Mouse (Mus musculus) cerebellum, adult 18-20 months (tissue): ENCODE results near the gene Nts.
"Not testable (repeated sequence)": the region's sequence is repeated elsewhere in the genome, so short reads cannot be mapped to it uniquely, and the experiment has no call there.

ENCODE experiments used
- DNase-seq, 2 experiments: peaks; one replicate each; pipeline ENCODE4 v3.0.0; 2021

The Nts gene

DNA sequence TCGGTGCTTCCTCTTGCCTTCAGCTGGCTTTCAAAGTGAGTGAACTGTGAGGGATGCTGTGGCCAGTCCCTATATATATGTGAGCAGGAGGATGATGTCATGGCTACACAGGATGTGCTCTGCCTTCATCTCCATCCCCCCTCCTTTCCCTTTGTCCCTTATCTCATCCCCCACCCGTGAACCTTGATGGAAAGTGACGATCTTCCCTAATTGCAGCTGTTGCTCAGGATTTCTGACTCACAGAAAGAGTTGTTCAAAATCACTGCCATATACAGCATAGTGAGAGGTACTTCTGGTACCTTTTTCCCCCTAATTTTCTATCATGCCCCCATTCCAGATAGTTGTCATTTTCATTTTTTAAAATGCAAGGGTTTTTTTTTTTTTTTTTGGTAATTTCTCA is at the start of gene Nts:
Nts (minus strand) TSS at position 101 of the 400 bp plus-strand sequence.
- DNase-seq, result no peak

DNA sequence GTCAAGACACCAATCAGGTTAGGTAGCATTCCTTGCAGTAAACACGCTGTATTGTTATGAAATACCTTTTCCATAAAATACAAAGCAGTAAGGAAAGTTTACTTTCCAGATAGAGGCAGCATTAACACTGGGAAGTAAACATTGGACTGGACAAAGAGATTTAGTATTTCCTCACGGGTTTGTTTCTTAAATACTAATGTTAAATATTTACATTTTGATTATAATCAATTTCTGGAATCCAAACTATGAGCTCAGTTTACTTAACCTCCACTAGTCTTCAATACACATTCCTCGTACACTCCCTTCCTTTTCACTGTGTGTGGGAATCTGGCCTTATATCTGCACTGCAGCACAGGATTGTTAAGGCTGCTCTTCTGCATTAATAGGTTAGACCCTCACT is 37.6 kb upstream of the Nts start:
- no peak for DNase-seq

DNA sequence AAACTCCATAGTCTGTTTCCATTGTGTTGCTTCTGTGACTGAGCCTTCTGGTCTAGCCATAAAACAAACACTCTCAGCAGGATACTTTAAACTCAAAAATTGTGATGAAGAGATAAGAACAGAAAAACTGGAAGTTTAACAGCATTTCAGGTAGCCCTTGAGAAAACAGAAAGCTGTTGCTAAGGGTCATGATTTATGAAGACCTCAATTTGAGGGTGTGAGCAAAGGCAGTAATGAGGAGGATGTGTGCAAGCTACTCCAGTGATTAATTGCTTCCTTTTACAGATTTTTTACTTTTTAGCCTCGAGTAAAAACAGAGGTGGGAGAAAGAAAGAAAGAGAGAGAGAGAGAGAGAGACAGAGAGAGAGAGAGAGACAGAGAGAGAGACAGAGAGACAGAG is 23.9 kb upstream of the Nts start:
- no peak for DNase-seq

DNA sequence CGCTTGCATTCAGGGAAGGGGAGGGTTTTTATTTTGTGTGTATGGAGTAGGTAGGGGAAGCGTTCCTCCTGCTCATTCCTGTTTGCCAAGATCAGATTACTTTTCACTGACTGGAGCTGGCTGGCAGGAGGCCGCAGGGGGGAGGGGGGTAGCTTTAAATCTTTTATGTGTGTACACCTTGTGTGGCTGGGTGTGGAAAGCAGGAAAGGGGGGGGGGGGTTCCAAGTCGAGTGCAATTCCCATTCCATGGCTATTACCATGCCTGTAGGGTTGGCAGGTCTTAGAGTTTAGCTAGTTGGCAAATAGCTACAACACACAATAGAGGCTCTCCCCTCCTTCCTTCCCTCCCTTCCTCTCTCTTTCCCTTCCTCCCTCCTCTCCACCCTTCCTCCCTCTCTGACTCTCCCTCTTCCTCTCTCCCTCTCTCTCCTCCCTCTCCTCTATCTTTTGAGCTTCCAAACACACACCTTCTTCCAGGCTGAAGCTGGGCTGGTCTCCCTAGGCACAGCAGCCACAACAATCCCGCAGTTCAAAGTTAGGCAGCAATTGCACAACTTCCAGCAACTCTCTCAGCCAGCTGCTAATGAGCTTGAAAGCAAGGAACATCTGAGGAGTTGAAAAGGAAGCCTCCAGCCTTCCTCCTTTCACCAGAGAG is 21.6 kb upstream of the Nts start, which contains the start of gene Rassf9:
Rassf9 (plus strand) TSS at position 416 of the 655 bp plus-strand sequence.
- no peak for DNase-seq

DNA sequence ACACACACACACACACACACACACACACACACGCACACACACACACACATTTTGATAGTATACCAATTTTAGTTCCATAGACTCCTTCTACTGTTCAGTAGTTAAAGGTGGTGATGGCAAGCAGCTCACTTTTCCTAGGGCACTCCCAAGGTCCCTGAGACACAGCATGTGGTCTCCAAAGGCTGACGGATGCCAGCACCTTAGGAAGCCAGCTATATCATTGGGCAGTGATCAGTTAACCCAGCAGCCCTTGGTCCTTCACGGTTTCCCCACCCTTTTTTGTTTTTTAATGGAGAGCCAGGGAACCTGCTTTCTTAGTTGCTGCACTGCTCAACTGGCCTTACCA is 21.1 kb upstream of the Nts start:
- DNase-seq, result no peak

DNA sequence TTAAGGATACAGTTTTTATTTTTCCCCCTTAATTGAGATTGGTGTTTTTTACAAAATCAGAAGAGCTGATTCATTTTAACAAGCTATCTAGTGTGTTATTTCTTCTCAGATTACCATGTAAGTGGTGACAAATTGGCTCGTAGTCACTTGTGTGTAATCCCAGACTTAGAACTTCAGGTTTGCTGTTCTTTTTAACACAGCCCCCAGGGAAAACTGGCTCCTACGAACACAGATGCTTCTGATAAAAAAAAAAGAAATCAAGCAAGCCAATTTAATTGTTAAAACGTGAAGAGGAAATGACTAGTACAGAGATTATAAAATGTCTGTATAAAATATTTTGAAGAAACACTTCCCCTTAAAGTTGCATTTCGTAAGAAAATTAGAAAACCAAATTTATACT is 17.1 kb upstream of the Nts start:
- DNase-seq, result no peak

DNA sequence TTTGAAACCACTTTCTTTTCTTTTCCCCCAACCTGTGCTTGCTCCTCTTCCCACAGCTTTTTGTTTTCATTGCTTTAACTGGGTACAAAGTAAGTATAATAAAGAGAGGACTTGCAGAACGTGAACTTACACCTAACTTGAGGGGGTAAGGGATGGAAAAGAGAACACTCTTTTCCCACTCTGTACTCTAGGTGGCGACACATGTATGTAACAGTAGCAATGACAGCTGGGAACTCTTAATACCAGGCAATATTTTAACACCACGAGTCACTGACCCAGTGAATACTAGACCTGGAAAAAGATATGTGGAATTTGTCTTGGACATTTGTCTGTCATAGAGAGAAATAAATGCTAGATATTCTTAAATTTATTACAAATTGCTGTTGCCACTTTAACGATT is 8.5 kb upstream of the Nts start:
- DNase-seq, result no peak

DNA sequence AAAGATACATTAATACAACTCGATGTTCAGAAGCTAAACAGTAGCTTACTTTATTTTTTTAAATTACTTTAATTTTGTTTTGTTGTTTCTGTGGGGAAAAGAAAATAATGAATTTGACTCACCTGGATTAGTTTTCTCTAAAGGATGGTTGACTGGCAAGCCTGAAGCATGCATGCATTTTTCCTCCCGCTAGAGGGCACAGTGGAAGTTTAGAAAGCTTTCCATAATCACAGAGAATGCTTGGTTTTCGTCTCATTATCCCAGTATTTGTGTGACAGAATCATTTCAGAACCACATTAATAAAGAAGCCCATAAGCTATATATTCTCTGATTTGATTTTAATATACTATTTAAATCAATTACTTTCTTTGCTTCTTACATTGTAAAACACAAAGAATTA is 1.5 kb upstream of the Nts start:
- peak; percentile 26 to 35 for DNase-seq

DNA sequence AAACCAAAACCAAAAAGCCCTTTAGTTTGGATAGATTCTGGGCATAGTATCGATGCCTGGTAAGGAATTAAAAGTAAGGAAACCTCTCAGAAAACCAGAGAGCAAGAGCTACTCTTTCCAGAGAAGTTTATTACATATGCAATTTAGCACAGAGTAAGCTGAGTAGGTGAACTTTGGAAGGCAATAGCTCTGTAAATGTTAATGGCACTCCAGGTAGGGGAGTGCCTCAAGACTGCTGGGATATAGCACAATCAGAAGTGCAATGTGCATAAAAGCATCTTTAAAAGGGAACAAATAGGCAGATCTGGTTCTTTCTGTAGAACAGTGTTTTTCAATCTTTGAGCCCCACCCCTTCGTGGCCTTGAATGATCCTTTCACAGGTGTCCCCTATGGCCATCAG is 20.9 kb downstream of the Nts start:
- no peak for DNase-seq

DNA sequence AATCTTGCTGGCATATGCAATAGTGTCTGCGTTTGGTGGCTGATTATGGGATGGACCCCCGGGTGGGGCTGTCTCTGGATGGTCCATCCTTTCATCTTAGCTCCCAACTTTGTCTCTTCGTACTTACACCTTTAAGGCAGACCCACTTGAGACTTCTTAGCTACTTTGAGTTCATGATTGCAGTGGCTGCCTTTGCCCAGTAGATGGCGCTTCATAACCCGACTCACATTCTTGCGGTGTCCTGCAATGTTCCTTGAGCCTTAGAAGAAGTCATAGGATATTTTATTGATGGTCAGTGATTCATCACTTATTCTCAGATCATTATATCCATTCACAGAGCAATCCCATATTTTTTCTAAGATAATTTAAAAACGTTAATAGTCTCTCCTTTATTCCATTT is 38.5 kb downstream of the Nts start:
- DNase-seq, result peak; percentile 14 to 21

DNA sequence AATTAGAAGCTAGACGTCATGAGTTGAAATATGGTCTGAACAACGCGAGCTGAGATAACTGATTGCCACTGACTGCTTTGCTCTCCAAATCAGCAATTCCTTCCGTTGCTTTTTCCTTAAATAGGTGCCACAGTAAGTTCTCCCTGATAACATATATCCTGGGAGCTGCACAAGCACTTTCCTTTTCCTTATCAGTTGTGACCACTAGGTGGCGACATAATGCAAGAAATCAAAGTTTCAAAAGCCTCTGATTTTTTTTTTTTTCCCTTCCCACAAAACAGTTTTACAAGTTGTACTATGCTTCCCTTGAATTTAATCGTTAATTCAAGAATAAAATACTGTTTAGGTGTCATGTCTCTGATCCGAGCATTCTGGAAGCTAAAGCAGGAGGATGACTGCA is 40.8 kb downstream of the Nts start:
- peak; percentile 33 to 49 for DNase-seq

DNA sequence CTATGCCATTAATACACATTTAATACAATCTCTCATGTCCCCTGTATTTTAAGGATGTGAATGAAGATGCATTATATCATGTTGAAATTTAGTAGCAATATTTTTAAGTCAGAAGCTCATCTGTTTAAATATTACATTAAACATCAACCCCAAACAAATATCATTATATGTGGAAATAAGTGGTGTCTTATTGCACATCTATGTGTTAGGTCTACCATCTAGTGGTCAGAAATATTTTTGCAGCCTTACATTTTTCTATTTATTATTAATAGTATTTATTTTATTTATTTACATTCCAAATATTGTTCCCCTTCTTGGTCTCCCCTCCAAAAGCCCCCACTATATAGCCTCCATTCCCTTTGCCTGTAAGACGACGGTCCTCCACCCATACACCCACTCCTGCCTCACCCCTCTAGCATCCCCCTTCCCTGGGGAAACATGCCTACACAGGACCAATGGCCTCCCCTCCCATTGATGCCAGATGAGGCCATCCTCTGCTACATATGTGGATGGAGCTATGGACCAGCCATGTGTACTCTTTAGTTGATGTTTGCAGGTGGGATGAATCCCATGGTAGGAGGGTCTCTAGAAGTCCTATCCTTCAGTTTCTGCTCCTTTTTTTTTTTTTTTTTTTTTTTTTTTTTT is 45.3 kb downstream of the Nts start:
- DNase-seq, result no peak

DNA sequence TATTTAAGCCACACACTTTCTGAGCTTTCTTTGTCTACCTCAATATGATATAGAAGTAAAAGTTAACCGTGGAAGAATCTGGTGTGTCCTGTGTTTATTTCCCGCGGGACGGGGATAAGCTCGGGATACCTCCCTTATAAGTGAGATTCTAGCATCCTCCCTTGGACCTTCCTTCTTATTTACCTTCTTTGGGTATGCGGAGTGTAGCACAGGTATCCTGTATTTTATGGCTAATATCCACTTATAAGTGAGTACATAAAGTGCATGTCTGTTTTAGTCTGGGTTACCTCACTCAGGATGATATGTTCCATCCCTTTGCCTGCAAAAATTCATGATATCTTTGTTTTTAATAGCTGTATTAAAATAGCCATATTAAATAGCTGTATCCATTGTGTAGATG is 54.8 kb downstream of the Nts start:
- not testable (repeated sequence) for DNase-seq

DNA sequence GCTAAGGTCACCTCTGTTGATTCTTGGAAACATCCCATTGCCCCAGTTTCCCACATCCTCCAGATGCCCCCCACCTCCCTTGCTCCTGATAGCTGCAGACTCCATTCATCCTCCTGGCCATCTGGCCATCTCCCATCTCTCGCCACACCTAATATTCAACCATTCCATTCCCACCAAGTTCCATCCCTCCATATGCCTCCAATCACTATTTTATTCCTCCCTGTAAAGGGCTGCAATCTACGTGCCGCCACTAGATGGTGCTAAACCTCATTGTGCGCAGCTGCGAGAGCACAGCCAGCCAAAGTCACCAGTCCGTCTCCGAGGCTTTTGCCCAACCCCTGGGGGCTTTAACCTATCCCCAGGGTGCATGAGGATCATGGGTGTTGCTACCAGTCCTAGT is 55.2 kb downstream of the Nts start:
- DNase-seq, result peak; percentile 22 to 25
